Mouse (Mus musculus): ENCODE data around the gene Rexo2. TPM values are rescaled to one million over a fixed set of nuclear protein-coding genes. Genes with fewer than 3 reads are reported as not detected.
"Not testable (repeated sequence)": the region's sequence is repeated elsewhere in the genome, so short reads cannot be mapped to it uniquely, and the experiment has no call there.

The Rexo2 gene
- polyA plus RNA-seq, 1 experiment, result 8.3 TPM

GRCm38 (mm10) chr9:48476236-48477165, 3.9 kb downstream of the Rexo2 start:
- Histone ChIP-seq H3K9me3 (ENCODE audit: control insufficient read depth, low read length) (no peaks in the 10 kb centered on the region), H3K4me1 (ENCODE audit: control insufficient read depth) (peaks cover 53% of the 10 kb centered on the region), H3K4me3 (replicated peaks) (no peak overlapping the region), H3K36me3 (ENCODE audit: control insufficient read depth) (peaks cover 62% of the 10 kb centered on the region), H3K27me3 (ENCODE audit: control insufficient read depth) (no peaks in the 10 kb centered on the region)
- TF ChIP-seq GATA1 (IDR thresholded peaks at IDR 0.05; ENCODE audit: low read length) (no peak), TAL1 (IDR thresholded peaks at IDR 0.05; ENCODE audit: low read length) (no peak)

DNA sequence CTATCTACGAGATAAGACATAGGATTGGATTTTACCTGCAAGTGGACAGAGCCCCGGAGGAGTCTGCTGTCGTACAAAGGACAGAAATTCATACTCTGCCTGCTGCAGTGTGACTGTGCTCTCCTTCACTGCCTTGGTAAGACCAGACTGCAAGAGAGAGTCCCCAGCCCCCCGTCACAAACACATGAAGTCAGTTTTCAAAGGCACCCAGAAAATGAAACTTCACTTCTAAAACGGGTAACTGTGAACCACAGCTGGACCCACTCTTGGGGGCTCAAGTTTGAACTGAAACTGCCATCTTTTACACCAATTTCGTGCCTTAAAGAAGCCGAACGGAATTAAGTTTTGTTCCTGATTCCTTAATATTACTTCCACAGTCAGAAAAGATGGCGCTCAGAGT, 6.1 kb downstream of the Rexo2 start:
- Histone ChIP-seq H3K36me3 (ENCODE audit: control insufficient read depth) (peaks cover 83% of the 10 kb centered on the region), H3K9me3 (ENCODE audit: control insufficient read depth, low read length) (no peaks in the 10 kb centered on the region), H3K4me3 (replicated peaks) (no peak overlapping the region), H3K4me1 (ENCODE audit: control insufficient read depth) (peaks cover 34% of the 10 kb centered on the region), H3K27me3 (ENCODE audit: control insufficient read depth) (no peaks in the 10 kb centered on the region)
- TF ChIP-seq GATA1 (IDR thresholded peaks at IDR 0.05; ENCODE audit: low read length), result no peak
- no peak for TF ChIP-seq TAL1 (IDR thresholded peaks at IDR 0.05; ENCODE audit: low read length)

DNA sequence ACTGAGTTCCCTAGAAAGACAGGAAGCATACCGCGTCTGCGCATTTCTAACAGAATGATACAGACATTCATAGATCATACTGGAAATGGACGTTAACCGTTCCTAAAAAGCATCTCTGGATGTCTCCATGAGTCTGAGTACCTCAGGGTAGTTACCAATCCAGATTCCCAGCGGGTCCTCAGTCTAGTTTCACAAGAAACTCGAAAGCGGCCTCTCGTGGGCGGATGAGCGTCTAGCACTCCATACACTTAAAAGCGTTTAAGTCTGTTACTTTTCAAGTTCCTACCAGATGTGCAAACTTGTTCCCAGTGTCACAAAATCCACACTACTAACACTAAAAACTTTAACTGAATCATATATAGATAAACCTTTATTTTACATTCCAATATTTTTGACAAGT, 7.3 kb downstream of the Rexo2 start:
- TF ChIP-seq GATA1 (IDR thresholded peaks at IDR 0.05; ENCODE audit: low read length) (no peak), TAL1 (IDR thresholded peaks at IDR 0.05; ENCODE audit: low read length) (no peak)
- Histone ChIP-seq H3K4me1 (ENCODE audit: control insufficient read depth) (peaks cover 23% of the 10 kb centered on the region), H3K27me3 (ENCODE audit: control insufficient read depth) (no peaks in the 10 kb centered on the region), H3K36me3 (ENCODE audit: control insufficient read depth) (peaks cover 84% of the 10 kb centered on the region), H3K4me3 (replicated peaks) (no peak overlapping the region), H3K9me3 (ENCODE audit: control insufficient read depth, low read length) (no peaks in the 10 kb centered on the region)

DNA sequence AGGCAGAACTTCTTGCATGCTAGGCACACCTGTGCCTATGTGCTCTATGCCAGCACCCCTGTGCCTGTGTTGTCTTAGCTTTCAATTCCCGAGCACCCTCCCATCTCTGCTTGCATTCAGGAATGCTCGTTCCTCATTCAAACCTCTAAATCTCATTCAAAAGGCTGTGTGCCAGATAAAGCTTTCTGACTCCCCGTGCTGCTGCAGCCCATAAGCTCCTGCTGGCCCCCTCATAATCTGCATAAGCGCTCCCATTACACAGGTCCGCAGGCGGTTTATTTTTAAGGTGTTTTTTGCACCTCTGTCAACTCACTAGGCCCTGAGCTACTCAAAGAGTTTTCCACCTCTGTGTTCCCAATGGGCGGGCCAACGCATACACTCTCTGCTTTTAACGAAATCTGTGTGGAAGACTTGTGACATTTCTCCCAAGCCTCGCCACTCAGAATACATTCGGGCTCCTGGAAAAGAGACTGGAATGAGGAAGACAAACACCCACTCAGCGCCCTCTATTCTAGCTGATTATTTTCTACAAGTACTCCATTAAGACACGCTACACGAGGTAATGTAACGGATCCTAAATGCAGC, 7.9 kb downstream of the Rexo2 start:
- TF ChIP-seq GATA1 (IDR thresholded peaks at IDR 0.05; ENCODE audit: low read length) (no peak), TAL1 (IDR thresholded peaks at IDR 0.05; ENCODE audit: low read length) (no peak)
- H3K9me3 ChIP-seq (ENCODE audit: control insufficient read depth, low read length), result no peaks in the 10 kb centered on the region
- H3K36me3 ChIP-seq (ENCODE audit: control insufficient read depth), result peaks cover 85% of the 10 kb centered on the region
- no peak overlapping the region for H3K4me3 ChIP-seq (replicated peaks)
- no peaks in the 10 kb centered on the region for H3K27me3 ChIP-seq (ENCODE audit: control insufficient read depth)
- peaks cover 22% of the 10 kb centered on the region for H3K4me1 ChIP-seq (ENCODE audit: control insufficient read depth)

GRCm38 (mm10) chr9:48467471-48467870, 13.0 kb downstream of the Rexo2 start:
- H3K4me1 ChIP-seq (ENCODE audit: control insufficient read depth); H3K4me3 ChIP-seq (replicated peaks); H3K9me3 ChIP-seq (ENCODE audit: control insufficient read depth, low read length); H3K27me3 ChIP-seq (ENCODE audit: control insufficient read depth): not testable (repeated sequence)
- H3K36me3 ChIP-seq (ENCODE audit: control insufficient read depth), result peaks cover 76% of the 10 kb centered on the region

- H3K27me3 ChIP-seq (ENCODE audit: control insufficient read depth), result no peaks in the 10 kb centered on the region
- no peaks in the 10 kb centered on the region for H3K4me1 ChIP-seq (ENCODE audit: control insufficient read depth)
- peaks cover 69% of the 10 kb centered on the region for H3K36me3 ChIP-seq (ENCODE audit: control insufficient read depth)
- H3K9me3 ChIP-seq (ENCODE audit: control insufficient read depth, low read length), result peaks cover 5% of the 10 kb centered on the region
- no peak for TF ChIP-seq GATA1 (IDR thresholded peaks at IDR 0.05; ENCODE audit: low read length)
- no peak for TF ChIP-seq TAL1 (IDR thresholded peaks at IDR 0.05; ENCODE audit: low read length)
- no peak overlapping the region for H3K4me3 ChIP-seq (replicated peaks)
Measured at GRCm38 (mm10) chr9:48466804-48467203, 13.6 kb downstream of the Rexo2 start.

GRCm38 (mm10) chr9:48465671-48466070, 14.8 kb downstream of the Rexo2 start:
- Histone ChIP-seq H3K27me3 (ENCODE audit: control insufficient read depth) (no peaks in the 10 kb centered on the region), H3K4me3 (replicated peaks) (no peak overlapping the region), H3K36me3 (ENCODE audit: control insufficient read depth) (peaks cover 58% of the 10 kb centered on the region), H3K4me1 (ENCODE audit: control insufficient read depth) (no peaks in the 10 kb centered on the region), H3K9me3 (ENCODE audit: control insufficient read depth, low read length) (peaks cover 5% of the 10 kb centered on the region)
- TF ChIP-seq TAL1 (IDR thresholded peaks at IDR 0.05; ENCODE audit: low read length), result no peak
- no peak for TF ChIP-seq GATA1 (IDR thresholded peaks at IDR 0.05; ENCODE audit: low read length)

- Histone ChIP-seq H3K36me3 (ENCODE audit: control insufficient read depth) (peaks cover 17% of the 10 kb centered on the region), H3K4me3 (replicated peaks) (no peak overlapping the region), H3K27me3 (ENCODE audit: control insufficient read depth) (no peaks in the 10 kb centered on the region), H3K4me1 (ENCODE audit: control insufficient read depth) (no peaks in the 10 kb centered on the region), H3K9me3 (ENCODE audit: control insufficient read depth, low read length) (peaks cover 5% of the 10 kb centered on the region)
- no peak for TF ChIP-seq TAL1 (IDR thresholded peaks at IDR 0.05; ENCODE audit: low read length)
- no peak for TF ChIP-seq GATA1 (IDR thresholded peaks at IDR 0.05; ENCODE audit: low read length)
Measured at GRCm38 (mm10) chr9:48461545-48461944, 18.9 kb downstream of the Rexo2 start.

DNA sequence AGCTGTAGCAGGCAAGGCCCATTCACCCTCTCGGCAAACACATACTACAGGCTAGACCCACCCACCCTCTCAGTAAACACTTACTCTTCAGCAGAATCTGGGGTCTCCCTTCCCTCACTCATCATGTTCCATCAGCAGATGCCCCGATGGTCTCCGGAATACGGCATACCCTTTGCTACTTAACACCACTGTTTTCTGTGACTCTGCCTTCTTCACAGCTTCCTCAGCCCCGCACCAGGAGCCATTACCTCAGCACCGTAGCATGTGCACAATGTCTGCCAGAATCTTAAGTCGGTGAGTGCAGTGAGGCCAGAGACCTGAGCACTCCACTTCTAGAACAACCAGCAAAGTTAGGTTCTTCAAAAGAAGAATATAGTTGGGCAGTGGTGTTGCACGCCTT, 19.7 kb downstream of the Rexo2 start:
- TF ChIP-seq GATA1 (IDR thresholded peaks at IDR 0.05; ENCODE audit: low read length), result no peak
- no peak for TF ChIP-seq TAL1 (IDR thresholded peaks at IDR 0.05; ENCODE audit: low read length)
- H3K4me1 ChIP-seq (ENCODE audit: control insufficient read depth), result no peaks in the 10 kb centered on the region
- H3K9me3 ChIP-seq (ENCODE audit: control insufficient read depth, low read length), result peaks cover 5% of the 10 kb centered on the region
- no peak overlapping the region for H3K4me3 ChIP-seq (replicated peaks)
- H3K27me3 ChIP-seq (ENCODE audit: control insufficient read depth), result no peaks in the 10 kb centered on the region
- peaks cover 9% of the 10 kb centered on the region for H3K36me3 ChIP-seq (ENCODE audit: control insufficient read depth)
